Mouse (Mus musculus) ZHBTc4 (cell line): ENCODE data around the gene Lrch1.

ENCODE experiments used
- DNase-seq: peaks from one replicate; pipeline ENCODE4 v3.0.0-alpha.2; 2011; ENCODE audit warnings: low read depth, low spot score

Lrch1 gene

DNA sequence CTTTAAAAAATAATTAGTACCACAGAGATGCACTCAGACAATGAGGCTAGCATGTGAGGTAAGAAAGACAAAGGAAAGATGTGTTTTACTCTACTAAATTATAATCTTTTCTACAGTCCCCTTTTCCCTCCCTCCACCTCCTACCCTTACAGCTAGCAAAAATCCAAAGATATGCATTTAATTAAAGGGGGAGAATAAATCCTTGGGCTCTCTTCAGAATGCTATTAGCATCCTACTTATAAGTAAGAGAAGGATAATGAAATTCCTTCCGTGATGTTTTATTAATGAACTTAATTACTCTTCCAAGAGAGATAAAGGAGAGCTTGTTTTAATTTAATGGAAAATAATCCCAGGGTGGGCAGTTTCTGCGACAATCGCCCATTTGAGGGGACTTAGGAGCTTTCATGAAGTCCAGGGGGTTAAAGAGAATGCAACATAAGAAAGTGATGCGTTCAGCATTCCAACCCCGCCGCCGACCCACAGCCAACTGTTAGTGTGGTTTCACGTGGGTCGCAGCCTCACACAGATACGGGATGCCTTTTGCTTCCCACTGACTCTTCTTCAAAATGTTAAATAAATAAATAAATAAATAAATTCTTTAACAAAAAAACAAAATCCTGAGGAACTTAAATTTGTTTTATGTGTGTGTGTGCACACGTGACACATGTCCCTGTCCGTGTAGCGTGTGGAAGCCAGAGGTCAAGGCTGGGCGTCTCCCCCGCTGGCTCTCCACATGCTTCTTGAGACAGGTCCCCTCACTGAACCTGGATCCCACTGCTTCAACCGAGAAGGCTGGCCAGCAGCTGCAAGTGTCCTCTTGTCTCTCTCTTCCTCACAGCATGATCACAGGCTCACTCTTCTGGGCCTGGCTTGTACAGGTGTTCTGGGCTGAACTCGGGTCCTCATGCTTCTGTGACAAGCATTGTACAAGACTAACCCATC is 132.6 kb downstream of the Lrch1 start:
- no peak for DNase-seq

DNA sequence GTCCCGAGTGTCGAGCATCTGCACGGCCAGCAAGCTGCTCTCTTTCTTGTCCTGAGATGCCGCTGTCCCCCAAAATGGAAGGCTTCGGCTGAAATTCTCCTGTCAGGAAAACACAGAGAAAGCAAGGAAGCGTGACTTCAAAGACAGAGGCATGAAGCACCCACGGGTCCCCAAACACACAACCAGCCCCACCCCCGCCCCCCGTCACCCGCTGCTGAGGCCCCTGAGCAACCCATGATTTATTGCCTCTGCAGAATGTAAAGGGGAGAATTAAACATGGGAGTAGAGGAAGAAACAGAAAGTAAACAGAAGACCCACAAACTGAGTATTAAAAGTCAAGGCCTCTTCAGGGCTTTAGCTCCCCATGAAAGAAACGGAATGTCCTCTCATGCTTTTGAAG is 136.1 kb downstream of the Lrch1 start:
- no peak for DNase-seq

DNA sequence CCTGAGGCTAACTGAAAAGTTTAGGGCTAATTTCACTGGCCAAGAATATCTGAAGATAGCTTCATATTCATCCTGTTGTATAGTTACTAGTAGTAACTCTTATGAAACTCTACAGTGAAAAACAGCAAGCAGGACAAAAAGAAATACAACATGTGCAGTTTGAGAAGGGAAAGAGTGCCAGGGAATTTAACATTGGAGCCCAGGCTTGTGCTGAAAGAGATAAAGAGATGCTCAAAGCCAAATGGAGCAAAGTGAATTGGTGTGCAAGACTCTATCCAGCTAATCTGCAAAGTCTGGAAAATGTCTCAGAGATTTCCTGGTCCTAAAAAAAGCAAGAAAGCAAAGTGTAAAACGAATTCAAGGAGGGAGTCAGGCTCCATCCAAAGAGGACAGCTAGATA is 145.7 kb downstream of the Lrch1 start:
- no peak for DNase-seq

DNA sequence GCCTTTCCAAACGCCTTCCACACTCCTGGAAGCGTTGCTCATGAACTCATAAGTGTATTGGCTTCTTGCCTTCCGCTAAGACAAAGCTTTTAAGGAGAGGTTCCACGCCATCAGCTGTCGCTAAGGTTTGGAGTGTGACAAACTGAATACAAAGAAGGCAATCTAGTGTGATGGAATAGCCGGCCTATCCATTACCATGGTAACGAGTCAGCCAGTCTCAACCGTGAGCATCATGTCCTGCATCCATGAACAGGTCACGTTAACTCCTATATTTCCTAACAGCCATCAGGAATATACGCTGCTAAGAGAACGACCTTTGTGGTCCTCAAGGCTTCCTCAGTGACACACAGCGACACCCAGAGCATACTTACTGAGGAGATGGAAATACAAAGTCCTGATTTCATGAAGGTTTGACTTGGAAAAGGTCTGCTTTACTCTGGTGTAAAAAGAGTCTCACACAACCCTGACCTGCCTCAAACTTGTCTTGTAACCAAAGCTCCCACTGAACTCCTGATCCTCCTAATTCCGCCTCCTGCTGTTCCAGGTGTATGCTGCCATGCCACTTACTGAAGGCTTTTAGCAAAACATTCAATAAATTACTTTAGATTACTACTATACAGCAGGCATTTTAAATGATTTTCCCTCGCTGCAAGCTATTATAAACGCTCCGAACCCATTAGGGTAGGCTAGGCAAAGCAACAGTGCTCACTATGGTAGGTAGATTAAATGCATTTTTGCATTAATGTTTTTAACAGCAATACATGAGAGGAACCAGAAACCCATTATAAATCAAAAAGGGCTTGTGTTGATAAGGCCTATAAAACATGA is 149.4 kb downstream of the Lrch1 start:
- DNase-seq: no peak

DNA sequence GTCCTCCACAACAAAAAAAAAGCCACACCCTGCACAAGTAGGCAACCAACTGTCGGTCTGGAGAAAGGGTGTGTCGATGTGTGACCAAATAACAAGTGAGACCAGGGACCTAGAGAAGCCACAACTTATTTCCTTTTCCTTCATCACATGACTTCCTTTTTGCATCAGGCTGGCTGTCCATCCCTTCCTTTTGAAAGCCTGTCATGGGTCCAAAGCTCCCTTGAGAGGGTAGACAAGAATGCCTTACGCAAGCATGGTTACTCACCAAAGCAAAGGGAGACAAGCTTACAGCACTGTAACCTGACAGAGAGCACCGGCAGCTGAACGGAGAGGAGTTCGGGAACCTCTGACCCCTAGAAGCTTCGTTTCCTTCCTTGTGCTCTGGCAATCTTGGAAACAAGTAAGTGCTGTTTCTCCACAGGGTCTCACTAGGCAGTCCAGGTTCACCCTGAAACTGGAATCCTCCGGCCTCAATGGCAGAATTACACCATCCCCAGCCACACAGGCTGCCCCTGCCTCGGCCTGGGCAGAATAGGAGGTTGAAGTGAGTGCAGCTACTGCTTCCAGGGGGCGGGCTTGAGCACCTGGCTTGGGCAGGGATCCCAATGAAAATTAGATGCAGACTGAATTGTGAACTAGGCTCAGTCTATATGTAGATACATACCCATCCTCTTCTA is 150.2 kb downstream of the Lrch1 start:
- DNase-seq: no peak

DNA sequence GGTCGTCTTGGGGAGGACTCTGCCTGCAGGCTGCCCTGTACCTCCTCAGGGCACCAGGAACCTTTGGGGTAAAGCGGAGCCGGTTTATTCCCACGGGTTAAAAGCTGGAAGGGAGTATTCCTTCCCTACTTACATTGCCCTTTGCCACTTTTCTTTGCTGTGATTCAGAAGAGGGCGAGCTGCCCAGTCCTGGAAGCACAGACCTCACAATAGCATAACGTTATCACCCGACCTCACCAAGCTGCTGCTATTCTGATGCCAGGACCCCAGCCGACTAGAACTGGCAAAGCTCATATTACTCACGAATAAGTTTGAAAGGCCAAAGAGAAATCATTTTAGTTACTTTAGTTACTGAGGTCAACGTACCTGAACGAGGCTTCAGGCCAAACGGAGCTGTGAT is 152.7 kb downstream of the Lrch1 start:
- DNase-seq: no peak

DNA sequence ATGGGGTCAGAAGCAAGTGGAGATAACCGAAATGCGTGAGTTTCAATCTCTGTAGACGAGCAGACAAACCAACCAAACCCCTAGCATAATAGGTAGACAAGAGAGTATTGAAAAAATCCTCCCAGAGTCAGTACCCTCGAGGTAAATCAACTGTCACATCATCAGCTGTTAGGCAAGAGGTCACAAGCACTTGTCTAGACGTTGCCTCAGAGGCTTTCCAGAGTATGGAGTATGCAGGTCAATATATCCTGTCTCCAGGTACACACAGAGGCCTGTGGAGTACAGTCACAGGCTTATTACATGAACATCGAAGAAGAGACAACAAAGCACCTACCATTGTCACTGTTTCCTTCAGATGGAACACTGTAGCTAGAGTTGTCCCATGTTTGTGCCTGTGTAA is 154.9 kb downstream of the Lrch1 start:
- DNase-seq: no peak

DNA sequence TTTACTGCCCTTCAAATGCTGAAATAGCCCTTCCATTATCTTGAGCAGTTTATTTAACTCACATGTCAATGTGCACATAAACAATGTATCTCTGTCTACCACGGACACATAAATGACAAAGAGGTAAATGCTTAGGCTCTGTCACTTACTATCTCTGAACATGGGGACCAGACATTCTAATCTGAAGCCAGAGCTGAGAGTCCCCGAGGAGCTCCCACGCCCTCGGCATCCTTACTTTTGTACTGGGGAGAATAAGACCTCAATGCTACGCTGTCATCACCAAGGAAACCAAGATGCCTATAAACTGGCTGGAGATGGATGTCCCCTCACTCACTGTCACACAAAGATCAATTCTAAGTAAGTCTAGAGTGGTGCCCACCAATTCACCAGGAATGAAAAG is 157.1 kb downstream of the Lrch1 start:
- no peak for DNase-seq

DNA sequence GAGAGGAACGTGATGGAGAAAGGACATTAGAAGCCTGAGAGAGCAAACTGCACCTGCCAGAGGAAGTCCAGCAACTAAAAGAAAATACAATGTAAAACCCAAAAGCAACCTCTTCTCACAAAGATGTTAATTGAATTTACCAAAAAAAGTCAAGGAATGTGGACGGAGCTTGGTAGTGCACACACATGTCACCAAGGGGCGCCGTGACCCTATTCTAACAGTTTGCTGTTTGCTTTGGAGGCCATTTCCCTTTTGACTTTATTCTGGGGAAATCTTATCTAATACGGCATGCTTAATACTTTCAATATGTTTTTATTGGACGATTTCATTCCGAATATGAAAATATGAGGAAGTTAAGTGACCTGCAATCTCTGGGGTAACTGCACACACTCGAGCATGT is 158.9 kb downstream of the Lrch1 start:
- DNase-seq: no peak

DNA sequence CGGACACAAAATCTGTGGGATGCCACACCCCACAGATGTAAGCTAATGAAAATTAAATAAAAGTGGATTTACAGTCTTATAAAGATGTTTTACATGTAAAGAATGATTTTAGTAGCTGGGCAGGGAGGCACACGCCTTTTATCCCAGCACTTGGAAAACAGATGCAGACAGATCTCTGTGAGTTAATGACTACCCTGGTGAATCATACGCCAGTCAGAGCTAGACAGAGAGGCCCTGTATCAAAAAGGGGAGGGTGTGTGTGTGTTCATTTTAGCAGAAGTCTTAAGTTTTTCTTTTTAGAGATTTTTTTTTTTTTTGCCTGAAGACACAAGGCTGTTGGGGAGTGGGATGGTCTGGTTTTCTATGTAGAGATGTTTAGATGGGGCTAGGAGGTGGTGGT is 160.0 kb downstream of the Lrch1 start:
- DNase-seq: no peak

DNA sequence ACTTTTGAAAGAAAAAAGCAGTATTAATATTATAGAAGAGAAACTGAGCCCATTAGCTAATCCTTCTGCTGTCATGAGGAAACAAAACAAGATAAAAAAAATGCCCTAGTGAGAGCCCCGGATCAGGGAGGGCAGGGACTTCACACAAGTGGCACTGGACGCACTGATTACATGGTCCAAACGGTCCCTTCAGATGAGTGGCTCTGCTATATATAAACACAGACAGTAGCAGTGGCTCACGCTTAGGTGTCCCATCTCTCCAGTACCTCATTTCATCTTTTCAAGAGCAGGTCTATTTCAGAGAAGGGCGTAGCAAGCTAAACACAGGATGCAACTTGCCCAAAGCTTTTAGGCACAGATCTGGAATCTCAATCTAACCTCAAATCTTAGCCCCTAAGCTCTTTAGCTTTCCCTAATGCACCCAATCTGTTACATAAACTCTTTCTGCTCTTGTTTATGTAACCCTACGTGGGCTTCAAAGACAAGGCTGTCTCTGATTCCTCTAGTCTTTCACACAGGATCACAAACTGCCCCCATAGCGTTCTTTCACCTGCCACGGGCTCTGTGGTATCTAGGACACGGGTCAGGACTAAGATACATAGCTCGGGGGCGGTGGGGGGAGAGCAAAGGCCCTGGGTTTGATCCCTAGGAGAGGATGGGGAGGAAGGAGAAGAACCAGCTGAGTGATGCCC is 163.3 kb downstream of the Lrch1 start:
- no peak for DNase-seq

DNA sequence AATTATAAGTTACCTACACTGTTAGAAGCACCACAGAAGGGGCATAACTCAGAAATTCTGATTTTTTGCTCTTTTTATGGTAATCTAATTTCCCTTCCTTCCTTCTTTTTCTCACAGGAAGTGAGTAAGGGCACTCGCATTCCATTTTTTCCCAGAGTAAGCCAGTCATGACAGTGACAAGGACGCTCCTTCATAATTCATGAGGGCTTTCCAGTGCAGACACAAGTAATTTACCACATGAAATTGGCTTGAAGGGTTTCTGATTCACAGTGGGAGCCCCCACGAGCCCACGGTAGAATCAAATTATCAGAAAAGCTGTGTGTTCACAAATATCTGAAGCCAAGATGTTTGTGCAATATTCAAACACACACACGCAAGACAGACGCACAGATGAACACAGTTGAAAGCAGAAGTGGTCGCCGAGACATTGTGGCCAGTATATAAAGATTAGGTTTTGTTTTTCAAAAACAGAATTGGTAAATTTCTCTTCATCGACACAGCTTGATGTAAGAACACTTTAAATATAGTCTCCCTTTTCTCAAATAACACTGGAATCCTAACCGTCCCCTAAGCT is 173.5 kb downstream of the Lrch1 start:
- DNase-seq: no peak

DNA sequence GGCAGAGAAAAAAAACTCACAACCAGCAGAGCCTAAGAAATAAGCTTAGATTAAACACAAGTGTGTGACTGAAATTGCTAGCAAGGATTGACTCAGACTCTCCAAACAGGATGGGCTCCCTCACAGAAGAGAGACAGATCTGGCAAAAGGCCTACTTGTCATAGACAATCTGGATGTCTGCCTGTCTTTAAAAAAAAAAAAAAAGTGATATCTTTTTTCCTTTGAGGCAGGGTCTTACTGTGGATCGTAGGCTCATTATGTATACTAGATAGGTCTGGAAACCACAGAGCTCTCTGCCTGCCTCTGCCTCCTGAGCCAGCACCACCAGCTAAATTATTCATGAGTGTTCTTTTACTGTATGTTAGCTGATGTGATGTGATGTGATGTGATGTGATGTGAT is 179.8 kb downstream of the Lrch1 start:
- no peak for DNase-seq

DNA sequence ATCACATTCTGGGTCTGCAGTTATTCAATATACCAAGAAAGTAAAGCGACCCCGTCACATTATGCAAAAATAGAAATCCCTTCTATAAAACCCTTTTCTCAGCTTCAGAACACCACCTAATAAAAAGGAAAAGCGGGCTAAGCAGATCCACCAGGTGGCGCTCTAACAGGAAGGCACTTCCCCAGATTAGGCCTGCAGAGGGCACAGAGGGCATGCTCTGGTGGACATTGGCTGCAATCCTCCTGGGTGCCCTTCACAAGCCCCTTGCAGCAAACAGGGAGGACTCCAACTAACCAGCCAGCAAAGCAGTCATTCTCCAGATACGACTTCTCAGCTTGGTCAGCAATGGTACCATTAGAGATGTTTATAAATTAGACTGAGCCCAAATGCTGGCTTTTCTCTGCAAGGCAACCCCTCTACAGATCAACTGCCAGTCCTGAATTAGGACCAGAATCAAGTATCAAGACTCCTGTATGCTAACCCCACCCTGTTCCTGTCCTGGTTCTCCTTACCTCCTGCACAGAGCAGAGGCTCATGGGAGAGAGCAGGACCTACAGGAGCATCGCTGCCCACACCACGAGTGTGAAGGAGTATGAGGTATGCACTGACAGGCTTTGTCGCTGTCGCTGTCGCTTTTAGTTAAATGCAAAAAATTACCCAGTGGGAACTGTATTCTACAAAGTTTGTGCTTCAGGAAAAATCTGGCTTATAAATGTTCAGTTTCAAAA is 183.3 kb downstream of the Lrch1 start:
- peak; percentile 51 for DNase-seq

DNA sequence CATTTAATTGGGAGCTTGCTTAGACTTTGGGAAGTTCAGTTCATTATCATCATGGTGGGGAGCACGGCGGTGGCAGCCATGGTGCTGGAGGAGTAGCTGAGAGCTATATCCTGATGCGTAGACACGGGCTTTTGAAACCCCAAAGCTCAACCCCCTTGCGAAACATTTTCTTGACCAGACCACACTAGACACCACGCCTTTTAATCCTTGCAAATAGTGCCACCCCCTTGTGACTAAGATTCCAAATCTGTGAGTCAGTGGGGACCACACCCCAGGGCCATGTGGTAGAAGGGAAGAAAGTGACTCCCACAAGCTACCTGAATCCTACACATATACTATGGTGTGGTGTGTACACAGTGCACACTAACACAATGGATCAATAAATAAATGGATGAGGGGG is 210.8 kb downstream of the Lrch1 start:
- DNase-seq: peak; percentile 9

DNA sequence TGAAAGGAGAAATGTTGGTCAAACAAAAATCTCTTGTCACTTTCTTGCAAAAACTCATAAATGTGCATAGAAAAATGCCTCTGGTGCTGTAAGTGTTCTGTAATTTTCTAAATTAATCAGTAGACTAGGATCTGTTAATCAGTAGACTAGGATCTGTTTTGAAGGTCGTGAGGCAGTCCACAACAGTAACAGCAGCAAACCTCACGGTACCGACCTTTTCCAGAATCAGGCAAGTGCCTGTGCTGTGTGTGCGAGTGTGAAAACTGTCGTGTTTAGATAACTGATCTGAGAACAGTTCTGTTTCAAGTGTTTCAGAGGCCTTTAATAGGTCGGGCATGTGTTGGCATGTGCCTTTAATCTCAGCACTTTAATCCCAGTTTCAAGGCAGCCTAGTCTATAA is 212.2 kb downstream of the Lrch1 start:
- no peak for DNase-seq

DNA sequence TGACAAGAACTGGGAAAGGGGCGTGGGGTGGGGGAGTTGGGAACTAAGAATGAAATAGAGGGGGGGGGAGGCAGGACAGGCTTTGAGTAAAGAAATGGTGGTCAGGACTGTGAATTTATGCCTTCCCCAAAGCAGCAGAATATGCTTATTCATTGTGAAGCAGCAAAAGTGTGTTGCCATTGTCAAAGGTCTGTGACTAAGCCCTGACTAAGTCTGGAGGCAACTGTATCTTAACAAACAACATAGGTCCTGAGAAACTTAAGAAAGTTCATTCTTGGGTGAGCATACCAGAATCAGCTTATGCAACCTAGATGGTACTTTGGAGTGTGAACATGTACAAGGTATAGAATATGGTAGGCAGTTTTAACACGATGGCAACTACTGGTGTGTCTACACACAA is 214.3 kb downstream of the Lrch1 start:
- no peak for DNase-seq

DNA sequence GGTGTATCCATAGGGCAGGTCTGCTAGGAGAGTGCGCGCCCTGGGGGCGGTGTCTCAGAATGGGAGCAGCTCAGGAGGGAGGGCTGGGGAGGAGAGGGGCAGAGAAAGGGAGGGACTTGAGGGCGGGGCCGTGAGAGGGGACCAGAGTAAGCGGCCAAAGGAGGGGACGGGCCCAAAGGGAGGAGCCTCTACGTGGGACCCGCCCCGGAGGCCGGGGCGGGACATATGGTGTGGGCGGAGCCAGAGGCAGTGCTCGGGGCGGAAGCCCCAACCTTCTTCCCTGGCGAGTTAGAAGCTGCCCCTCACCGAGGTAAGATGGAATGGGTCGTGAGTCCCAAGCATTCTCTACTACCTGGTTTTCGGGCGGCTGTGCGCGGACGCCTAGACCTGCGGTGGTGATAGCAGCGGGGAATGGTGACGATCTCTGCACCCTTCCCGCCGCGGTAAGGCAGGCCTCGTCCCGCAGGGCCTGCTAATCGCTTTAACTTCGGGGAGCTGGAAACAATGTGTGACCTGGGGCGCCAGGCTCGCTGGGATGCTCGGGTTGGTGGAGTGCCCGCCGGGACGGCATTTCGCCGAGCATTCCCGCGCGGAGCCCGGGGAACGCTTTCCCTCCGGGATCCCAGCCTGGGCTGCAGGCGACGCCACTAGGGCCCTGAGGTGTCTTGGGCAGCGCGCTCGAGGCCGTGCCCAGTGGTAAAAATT is 215.4 kb downstream of the Lrch1 start, which contains the start of gene Esd:
Esd (plus strand) TSS at position 219 of the 705 bp plus-strand sequence.
- peak; percentile 95 for DNase-seq

DNA sequence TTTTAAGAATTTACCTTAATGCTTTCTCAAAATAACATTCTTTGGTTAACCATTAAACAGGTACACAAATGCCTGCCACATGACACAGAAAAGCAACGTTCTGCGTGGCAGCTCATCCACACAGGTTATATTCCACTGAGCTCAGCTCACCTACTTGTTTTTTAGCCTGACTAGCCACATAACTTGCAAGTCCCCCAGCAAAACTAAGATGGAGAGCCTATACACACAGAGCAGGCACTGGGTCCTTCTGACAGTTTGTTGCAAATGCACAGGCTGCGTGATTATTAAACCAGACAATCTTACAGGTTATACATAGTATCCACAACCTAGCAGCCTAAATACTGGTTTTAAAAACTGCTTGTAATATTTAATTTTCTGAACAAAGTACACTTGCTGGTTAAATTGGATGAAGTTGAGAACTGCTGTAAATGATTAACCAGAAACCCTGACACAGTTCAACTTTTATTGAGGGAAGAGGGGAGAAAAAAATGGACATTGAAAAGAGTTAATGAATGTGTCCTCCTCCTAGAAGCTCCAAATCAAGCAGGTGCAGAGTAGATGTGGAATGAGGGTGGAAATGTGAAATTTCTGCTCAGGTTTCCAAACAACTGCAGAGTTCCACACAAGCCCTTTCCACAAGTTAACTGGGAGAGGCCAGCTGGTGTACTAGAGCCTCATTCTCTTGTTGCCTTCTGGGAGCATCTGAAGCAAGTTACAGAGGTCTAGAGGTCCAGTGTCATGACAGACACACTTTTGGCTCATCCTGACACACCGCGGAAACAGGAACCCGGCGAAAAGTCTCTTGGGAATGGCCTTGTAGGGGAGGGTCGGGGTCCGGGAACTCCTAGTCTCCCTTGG is 216.2 kb downstream of the Lrch1 start:
- no peak for DNase-seq
